Mouse (Mus musculus): ENCODE results near the gene Drosha.

- TF ChIP-seq CTCF (IDR thresholded peaks at IDR 0.05; ENCODE audit: extremely low read depth, insufficient read depth, insufficient read length, insufficient replicate concordance) (no peak), POLR2A (IDR thresholded peaks at IDR 0.05; ENCODE audit: low read depth, low read length) (no peak)
Observed at GRCm38 (mm10) chr15:12807088-12807487, 17.5 kb upstream of the Drosha start.
